Mouse (Mus musculus) cortical plate, adult 2 months (tissue): ENCODE measurements around the gene Rfxank.

Source experiments
- CTCF ChIP-seq: fragments of 200-500 bp; IDR thresholded peaks from 2 replicates; pipeline ENCODE4 v1.5.1; 2011; ENCODE audit warnings: mild to moderate bottlenecking, control low read depth, low read length; ENCODE audit not compliant: insufficient read depth; ENCODE audit errors: extremely low read depth
- POLR2A ChIP-seq: fragments of 200-500 bp; IDR thresholded peaks from 2 replicates; pipeline ENCODE4 v1.6.1; 2011; ENCODE audit warnings: mild to moderate bottlenecking, low read length, control low read depth; ENCODE audit not compliant: insufficient read depth; ENCODE audit errors: extremely low read depth

DNA sequence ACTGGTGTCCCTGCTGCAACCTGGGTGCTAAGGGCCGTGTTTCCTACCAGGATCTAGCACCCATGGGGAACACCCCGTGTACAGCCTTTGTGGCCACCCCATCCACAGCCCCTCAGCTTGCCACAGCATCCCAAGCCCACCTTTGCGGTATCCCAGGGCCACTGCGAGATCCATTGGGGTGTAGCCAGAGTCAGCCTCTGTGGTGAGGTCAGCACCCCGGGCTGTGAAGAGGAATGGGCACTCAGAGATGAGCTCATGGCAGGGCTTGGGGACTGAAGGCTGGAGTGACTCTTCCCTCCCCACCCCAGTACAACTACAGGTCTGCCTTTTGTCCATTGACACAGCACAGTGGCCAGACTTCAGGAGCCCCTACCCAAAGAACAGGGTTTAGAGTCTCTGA is 4.9 kb downstream of the Rfxank start:
- no peak for TF ChIP-seq CTCF
- TF ChIP-seq POLR2A = no peak
